Mouse (Mus musculus) left cerebral cortex, adult 8-10 months (tissue): ENCODE measurements around the gene Dap. TPM values are rescaled to one million over a fixed set of nuclear protein-coding genes. Genes with fewer than 3 reads are reported as not detected.

Experiments used
- DNase-seq, 2 experiments: peaks; one replicate each; pipeline ENCODE4 v3.0.0; 2022; ENCODE audit warnings: low spot score in 2 of 2
- total RNA-seq, 4 experiments: library from RNA; stranded (reverse); gene quantifications; 2 replicates each; pipeline ENCODE4 v1.2.4; 2022

The Dap gene
- total RNA-seq, 4 experiments from 2014 or later: 6.2 to 10.0 (median 7.5) TPM

DNA sequence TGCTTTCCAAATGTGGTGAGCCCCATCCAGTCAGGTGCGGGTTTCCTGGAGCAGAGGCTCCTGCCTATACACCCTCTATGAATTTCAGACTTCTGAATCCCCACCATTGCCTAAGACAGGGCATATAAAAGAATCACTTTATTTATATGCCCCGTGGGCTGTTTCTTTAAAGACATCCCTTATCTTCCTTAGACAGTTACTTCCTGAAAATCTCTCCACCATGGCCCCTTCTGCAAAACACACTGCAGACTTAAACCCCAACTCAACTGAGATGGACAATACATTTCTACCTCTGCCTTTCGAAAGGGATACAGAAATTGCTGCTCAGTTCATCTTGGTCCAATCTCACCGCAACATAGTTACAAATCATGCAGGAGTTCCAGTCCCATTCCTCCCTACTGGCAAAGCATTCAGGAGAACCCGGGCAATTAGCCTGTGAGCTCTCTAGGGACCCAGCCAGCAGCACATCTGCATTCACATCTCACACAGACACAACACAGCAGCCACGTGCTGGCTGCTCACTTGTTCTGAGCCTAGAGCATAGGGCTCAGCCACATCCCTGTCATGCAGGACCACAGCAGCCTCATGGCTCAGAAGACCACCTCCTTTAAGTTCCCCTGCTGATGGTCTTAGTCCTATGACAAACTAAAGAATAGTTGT lies 75.3 kb downstream of the Dap start:
- no peak for DNase-seq

- DNase-seq: no peak
These were observed 78.3 kb downstream of the Dap start for GRCm38 (mm10) chr15:31302293-31302990.

DNA sequence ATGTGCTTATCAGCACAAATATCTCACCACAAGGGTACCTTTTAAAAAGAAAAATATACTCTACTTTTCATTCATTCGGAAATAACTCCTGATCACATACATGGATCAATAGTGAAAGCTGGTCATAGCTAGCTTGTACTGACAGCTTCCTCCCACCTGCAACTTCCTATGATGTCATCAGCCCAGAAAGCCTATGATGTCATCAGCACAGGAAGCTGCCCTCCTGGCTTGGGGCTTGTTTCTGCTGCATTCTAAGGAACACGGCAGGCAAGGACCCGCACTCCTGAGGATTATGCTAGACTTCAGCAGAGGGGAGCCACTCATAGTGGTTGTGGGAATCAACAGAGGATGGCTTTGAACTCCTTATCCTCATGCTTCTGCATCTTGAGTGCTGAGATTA lies 80.2 kb downstream of the Dap start:
- no peak for DNase-seq

GRCm38 (mm10) chr15:31305181-31305580 lies 81.1 kb downstream of the Dap start:
- DNase-seq: no peak

GRCm38 (mm10) chr15:31306726-31307125 lies 82.6 kb downstream of the Dap start:
- DNase-seq: no peak

- DNase-seq: no peak
These were observed 85.4 kb downstream of the Dap start for GRCm38 (mm10) chr15:31309526-31309925.

GRCm38 (mm10) chr15:31312001-31312400 lies 87.9 kb downstream of the Dap start:
- no peak for DNase-seq

GRCm38 (mm10) chr15:31315630-31316231 lies 91.6 kb downstream of the Dap start:
- peak; percentile 61 to 62 for DNase-seq

GRCm38 (mm10) chr15:31317056-31317805 lies 93.1 kb downstream of the Dap start:
- DNase-seq: no peak

DNA sequence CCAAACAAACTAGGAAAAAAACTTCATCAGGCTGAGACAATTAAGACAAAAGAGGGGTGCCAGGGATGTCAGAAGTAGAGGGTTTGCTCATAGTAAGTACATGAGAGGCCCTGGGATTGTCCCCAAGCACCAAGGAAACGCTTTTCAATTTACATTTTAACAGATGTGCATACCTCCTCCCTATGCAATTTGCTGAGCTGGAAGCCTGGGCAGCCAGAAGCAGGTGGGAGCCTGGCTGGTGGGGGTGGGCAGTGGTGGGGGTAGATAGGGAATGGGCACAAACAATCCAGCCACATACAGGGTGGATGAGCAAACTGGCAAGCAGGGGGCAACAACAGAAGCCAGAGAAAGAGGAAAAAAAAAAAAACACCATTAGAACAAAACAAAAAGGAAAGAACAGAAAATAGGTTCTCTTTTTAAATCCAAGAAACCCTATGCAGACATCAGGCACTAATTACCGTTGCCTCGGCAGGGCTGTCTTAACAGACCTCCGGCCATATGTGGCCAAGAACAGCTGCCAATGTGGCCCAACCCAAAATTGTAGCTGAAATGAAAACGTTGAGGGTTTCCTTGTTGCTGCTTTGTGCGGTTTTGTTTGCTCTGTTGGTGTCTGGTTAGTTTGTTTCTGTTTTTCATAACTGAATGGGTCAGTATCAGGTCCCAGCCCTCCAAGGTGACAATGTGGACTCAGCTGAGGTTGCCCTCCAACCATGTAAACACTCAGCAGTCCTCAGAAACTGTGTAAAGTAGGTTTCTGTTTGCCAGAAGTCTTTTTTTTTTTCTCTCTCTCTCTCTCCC lies 94.2 kb downstream of the Dap start:
- no peak for DNase-seq

DNA sequence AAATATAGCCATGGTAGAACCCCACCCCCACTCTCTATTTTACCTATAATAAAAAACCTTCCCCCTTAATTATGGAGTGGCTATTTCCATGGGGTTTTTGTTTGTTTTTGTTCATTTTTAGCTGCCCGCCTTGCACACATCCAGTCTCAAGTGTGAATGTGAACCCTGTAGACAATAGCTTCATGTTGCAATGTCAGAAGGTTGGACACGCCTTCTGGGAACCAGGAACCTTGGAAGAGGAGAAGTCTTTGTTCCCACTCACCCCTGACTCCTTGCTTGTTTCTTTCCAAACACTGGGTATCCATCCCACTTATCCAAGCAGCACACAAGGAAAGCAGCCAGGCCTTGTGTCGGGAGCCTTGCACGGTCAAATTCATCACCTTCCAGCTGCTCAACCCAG lies 94.9 kb downstream of the Dap start:
- no peak for DNase-seq

- no peak for DNase-seq
These were observed 96.7 kb downstream of the Dap start for GRCm38 (mm10) chr15:31320598-31321377.

DNA sequence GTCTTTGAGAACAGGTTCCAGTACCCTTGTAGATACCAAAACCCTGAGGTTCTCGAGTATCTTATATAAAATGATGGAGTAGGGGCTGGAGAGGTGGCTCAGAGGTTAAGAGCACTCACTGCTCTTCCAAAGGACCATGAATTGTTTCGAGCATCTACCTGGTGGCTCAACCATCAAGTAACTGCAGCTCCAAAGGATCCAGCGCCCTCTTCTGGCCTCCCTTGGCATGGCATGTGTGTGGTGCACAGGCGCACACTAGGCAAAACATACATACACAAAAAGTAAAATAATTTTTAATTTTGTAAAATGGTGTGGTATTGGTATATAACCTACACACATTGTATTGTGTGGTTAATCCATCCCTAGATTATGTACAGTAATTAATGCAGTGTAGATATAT lies 99.6 kb downstream of the Dap start:
- DNase-seq: no peak

Other genes starting within 250 kb of the Dap start
- 10 to 100 TPM; 61.4 to 76.2 (median 72.9) TPM for gene Ankrd33b, start 143.4 kb downstream of the Dap start, total RNA-seq
- 1 to 10 TPM in 1 of 4 experiments, under 1 TPM in 2, not detected in 1; 0.53 to 1.3 (median 0.59) TPM for gene Ropn1l, start 229.4 kb downstream of the Dap start, total RNA-seq